Mouse (Mus musculus): ENCODE results near the gene Plxnc1.

The Plxnc1 gene

GRCm38 (mm10) chr10:94818781-94819665, 125.6 kb downstream of the Plxnc1 start:
- DNase-seq (ENCODE audit: low spot score), result no peak

- no peak for DNase-seq (ENCODE audit: low spot score)
Observed at GRCm38 (mm10) chr10:94818127-94818526, 126.5 kb downstream of the Plxnc1 start.

- DNase-seq (ENCODE audit: low spot score), result no peak
Observed at GRCm38 (mm10) chr10:94811907-94812851, 132.5 kb downstream of the Plxnc1 start.

- DNase-seq (ENCODE audit: low spot score), result no peak
Observed at GRCm38 (mm10) chr10:94809946-94810472, 134.6 kb downstream of the Plxnc1 start.

GRCm38 (mm10) chr10:94808275-94808674, 136.4 kb downstream of the Plxnc1 start:
- DNase-seq (ENCODE audit: low spot score), result no peak

- DNase-seq (ENCODE audit: low spot score), result no peak
Observed at GRCm38 (mm10) chr10:94807323-94807722, 137.3 kb downstream of the Plxnc1 start.

- DNase-seq (ENCODE audit: low spot score), result no peak
Observed at GRCm38 (mm10) chr10:94804909-94805220, 139.8 kb downstream of the Plxnc1 start.

- no peak for DNase-seq (ENCODE audit: low spot score)
Observed at GRCm38 (mm10) chr10:94804029-94804908, 140.4 kb downstream of the Plxnc1 start.

GRCm38 (mm10) chr10:94800677-94801354, 143.8 kb downstream of the Plxnc1 start:
- DNase-seq (ENCODE audit: low spot score), result no peak

- DNase-seq (ENCODE audit: low spot score), result no peak
Observed at GRCm38 (mm10) chr10:94799485-94800239, 145.0 kb downstream of the Plxnc1 start.

GRCm38 (mm10) chr10:94798128-94798527, 146.5 kb downstream of the Plxnc1 start:
- DNase-seq (ENCODE audit: low spot score), result no peak

GRCm38 (mm10) chr10:94794666-94795244, 149.9 kb downstream of the Plxnc1 start:
- DNase-seq (ENCODE audit: low spot score), result no peak

- DNase-seq (ENCODE audit: low spot score), result no peak
Observed at GRCm38 (mm10) chr10:94793914-94794313, 150.7 kb downstream of the Plxnc1 start.

GRCm38 (mm10) chr10:94789205-94789604, 155.4 kb downstream of the Plxnc1 start:
- no peak for DNase-seq (ENCODE audit: low spot score)

GRCm38 (mm10) chr10:94780618-94781262, 163.9 kb downstream of the Plxnc1 start:
- DNase-seq (ENCODE audit: low spot score), result peak; percentile 12

GRCm38 (mm10) chr10:94779319-94779718, 165.3 kb downstream of the Plxnc1 start:
- no peak for DNase-seq (ENCODE audit: low spot score)

GRCm38 (mm10) chr10:94777576-94777975, 167.1 kb downstream of the Plxnc1 start:
- DNase-seq (ENCODE audit: low spot score), result no peak

- no peak for DNase-seq (ENCODE audit: low spot score)
Observed at GRCm38 (mm10) chr10:94771496-94771895, 173.1 kb downstream of the Plxnc1 start.

- no peak for DNase-seq (ENCODE audit: low spot score)
Observed at GRCm38 (mm10) chr10:94747011-94747410, 197.6 kb downstream of the Plxnc1 start.
